Mouse (Mus musculus) lung, postnatal 25 days (tissue): ENCODE data around the gene Ggt1.
A peak's percentile ranks its signal among the peaks of the same experiment; 100 is the strongest.

Experiments used
- DNase-seq: peaks from one replicate; pipeline ENCODE4 v3.0.0; 2022; ENCODE audit warnings: low spot score

The Ggt1 gene

GRCm38 (mm10) chr10:75633576-75634139 lies 72.3 kb downstream of the Ggt1 start:
- no peak for DNase-seq

GRCm38 (mm10) chr10:75634610-75635009 lies 73.2 kb downstream of the Ggt1 start:
- DNase-seq, result no peak

DNA sequence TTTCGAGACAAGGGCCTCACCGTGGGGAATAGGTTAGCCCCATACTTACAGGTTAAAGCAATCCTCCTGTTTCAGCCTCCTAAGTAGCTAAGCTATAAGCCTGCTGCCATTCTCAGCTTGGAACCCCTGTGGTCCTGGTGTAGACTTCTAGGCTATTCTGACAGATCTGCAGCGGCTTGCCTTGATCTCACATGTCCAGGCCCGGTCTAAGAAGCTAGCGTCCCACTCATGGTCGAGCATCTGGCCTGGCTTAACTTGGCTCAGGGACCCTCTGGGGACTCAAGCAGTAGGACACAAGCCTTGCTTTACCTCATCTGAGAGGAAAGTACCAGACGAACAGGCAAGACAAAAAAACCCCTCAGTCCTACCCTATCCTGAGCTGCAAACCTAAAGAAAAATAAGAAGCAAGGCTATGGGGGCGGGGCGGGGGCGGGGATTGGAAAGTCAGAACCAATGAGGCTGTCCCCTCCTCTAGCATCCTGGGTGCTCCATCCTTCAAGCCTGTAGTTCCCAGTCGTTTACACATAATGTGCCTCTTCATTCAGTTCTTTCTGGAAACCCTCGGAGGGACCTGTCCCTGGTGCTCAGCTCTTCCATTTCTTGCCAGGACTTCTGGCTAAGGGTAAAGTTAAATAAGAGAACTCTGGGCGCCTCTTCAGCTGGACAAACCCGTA lies 73.8 kb downstream of the Ggt1 start:
- DNase-seq, result no peak

DNA sequence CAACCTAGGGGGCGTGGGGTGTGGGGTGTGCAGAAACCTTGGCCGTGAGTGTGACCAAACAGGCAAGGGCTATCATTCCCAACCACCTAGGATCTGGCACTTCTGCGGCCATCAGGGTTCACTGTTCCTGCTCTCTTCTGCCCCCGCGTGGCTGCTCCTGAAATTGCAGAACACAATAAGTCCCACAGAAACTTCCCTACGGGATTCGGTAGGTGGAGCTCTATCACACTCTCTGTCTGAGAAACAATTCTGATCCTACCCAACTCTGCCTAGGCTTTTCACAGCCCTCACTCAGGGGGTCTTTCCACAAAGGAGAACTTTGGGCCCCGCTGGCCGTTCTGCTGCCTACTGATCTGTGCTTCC lies 74.3 kb downstream of the Ggt1 start:
- DNase-seq, result peak; percentile 87
